Mouse (Mus musculus) midbrain, embryonic 11.5 days (tissue): ENCODE data around the gene Rptor. TPM values are rescaled to one million over a fixed set of nuclear protein-coding genes. Genes with fewer than 3 reads are reported as not detected.

Experiments used
- ATAC-seq: fragments of 200-750 bp; cut with Nextera tagmentation; 2 replicates; pipeline ENCODE4 v1.8.0; 2017; ENCODE audit warnings: moderate TSS enrichment, moderate library complexity; ENCODE audit not compliant: low FRiP score
- DNase-seq: peaks from one replicate; pipeline ENCODE4 v3.0.0; 2015; ENCODE audit warnings: low spot score; ENCODE audit errors: missing footprints
- H3K27ac ChIP-seq: fragments of 300-500 bp; sonication (generic); 2 replicates; pipeline ENCODE4 v1.5.1; 2014; ENCODE audit warnings: low read depth, low read length
- H3K27me3 ChIP-seq: fragments of 300-500 bp; sonication (generic); 2 replicates; pipeline ENCODE4 v1.6.1; 2014; ENCODE audit warnings: mild to moderate bottlenecking, low read length, moderate library complexity, mixed read lengths; ENCODE audit not compliant: control insufficient read depth, insufficient read depth
- H3K36me3 ChIP-seq: fragments of 300-500 bp; sonication (generic); 2 replicates; pipeline ENCODE4 v1.6.1; 2014; ENCODE audit warnings: mild to moderate bottlenecking, low read length, moderate library complexity, mixed read lengths; ENCODE audit not compliant: control insufficient read depth, insufficient read depth
- H3K4me1 ChIP-seq: fragments of 300-500 bp; sonication (generic); 2 replicates; pipeline ENCODE4 v1.6.1; 2014; ENCODE audit warnings: low read length; ENCODE audit not compliant: control insufficient read depth, insufficient read depth
- H3K4me2 ChIP-seq: fragments of 300-500 bp; sonication (generic); 2 replicates; pipeline ENCODE4 v1.6.1; 2014; ENCODE audit warnings: mild to moderate bottlenecking, moderate library complexity
- H3K4me3 ChIP-seq: fragments of 300-500 bp; sonication (generic); 2 replicates; pipeline ENCODE4 v1.5.1; 2014; ENCODE audit warnings: low read depth, low read length
- H3K9ac ChIP-seq: fragments of 300-500 bp; sonication (generic); 2 replicates; pipeline ENCODE4 v1.6.1; 2014; ENCODE audit warnings: low read length
- H3K9me3 ChIP-seq: fragments of 300-500 bp; sonication (generic); 2 replicates; pipeline ENCODE4 v1.6.1; 2016; ENCODE audit warnings: low read length; ENCODE audit not compliant: control insufficient read depth
- WGBS: fragments of 180-500 bp; shearing (Covaris S2); extraction: QIAGEN DNeasy Blood & Tissue Kit; methylation state at CpG from one replicate; pipeline ENCODE4 v1.1.7; 2014; 5-methylcytosine and 5-hydroxymethylcytosine counted together
- polyA plus RNA-seq: library from polyadenylated mRNA; unstranded; fragments of >200 nt; fragmentation: Nextera tagmentation; extraction: Ambion mirVana; gene quantifications from 2 replicates; pipeline ENCODE4 v1.2.1, GENCODE M21; 2014

Gene Rptor
- polyA plus RNA-seq, 1 experiment from 2014 or later, result 11.1 TPM

DNA sequence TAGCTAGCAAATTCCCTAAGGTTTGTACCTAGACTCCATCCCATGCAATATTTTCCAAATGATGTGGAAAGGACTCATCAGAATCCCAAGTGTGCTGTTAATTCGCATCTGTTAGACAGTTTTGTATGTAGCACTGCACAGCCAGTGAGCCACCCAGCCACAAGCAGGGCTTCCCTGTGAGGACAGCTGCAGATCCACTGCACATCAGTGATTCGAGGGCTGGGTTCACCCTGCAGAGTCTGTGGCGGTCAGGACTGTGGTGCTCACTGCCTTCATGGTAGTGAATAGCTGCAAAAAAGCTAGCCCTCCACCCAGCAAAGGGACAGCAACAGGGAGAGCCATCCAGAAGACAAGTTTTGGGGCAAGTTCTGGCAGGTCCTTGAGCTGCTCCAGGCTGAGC is 201.7 kb downstream of the Rptor start:
- ATAC-seq, result no peak
- no peak overlapping the region for H3K27ac ChIP-seq
- 90% methylated on average over 3 of the region's 3 CpGs for WGBS

DNA sequence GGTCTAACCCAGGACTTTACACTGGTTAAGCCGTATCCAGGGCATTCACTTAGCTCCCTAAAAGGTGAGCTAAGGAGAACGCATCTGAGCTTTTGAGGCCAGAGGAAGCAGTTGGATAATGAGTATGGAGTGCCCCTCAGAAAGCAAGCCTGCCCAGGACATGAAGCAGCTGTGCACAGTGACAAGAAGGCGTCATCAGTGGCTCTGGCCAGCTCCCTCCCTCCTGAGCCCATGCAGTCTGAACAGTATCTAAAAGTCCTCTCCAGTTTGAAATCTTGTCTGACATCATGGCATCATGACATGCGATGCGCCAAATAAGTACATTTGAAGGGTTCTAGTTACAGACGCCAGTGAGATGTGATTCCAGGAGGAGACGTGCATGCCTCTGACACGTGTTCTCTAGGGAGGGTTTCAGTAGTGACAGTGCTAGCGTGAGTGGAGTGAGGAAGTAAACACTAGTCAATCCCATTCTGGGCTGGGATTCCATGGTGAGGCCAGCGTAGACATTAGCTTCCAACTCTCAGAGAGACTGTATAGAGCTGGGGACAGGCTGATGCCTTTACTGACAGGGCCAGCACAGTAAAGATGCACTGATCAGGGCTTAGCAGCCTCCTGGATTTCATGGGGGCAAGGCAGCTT is 202.5 kb downstream of the Rptor start:
- Histone ChIP-seq H3K27ac (no peak overlapping the region), H3K27me3 (no peaks in the 10 kb centered on the region), H3K4me2 (no peak overlapping the region), H3K9me3 (no peaks in the 10 kb centered on the region), H3K9ac (no peak overlapping the region), H3K36me3 (no peaks in the 10 kb centered on the region), H3K4me1 (no peaks in the 10 kb centered on the region), H3K4me3 (no peak overlapping the region)
- 92% methylated on average over 10 of the region's 10 CpGs for WGBS
- DNase-seq, result no peak
- ATAC-seq, result no peak

More for the DNA sequence above, 201.7 kb downstream of the Rptor start:
- Histone ChIP-seq H3K36me3 (no peaks in the 10 kb centered on the region), H3K4me3 (no peak overlapping the region), H3K4me2 (no peak overlapping the region), H3K4me1 (no peaks in the 10 kb centered on the region), H3K27me3 (no peaks in the 10 kb centered on the region), H3K9me3 (no peaks in the 10 kb centered on the region), H3K9ac (no peak overlapping the region)
- DNase-seq, result no peak

DNA sequence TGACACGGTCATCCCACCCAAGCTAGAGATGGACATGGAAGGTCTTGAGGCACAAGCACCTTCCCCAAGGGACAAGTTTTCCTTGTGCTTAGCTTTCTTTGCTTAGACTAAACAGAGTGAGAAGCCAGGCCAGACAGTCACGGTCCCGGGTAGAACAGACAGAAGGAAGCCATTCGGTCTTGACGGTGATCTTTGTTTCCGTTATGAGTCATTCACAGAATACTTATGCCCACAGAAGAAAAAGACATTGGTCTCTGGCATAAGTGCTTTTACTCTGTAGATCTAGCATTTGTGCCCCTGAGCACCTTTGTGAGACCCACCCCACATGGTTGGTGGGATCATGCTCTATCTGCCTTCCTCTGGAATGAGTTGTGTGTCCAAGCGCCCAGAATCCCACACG is 203.8 kb downstream of the Rptor start:
- no peak overlapping the region for H3K27ac ChIP-seq
- H3K36me3 ChIP-seq, result no peaks in the 10 kb centered on the region
- no peak overlapping the region for H3K9ac ChIP-seq
- H3K4me2 ChIP-seq, result no peak overlapping the region
- 97% methylated on average over 8 of the region's 8 CpGs for WGBS
- H3K4me1 ChIP-seq, result no peaks in the 10 kb centered on the region
- no peaks in the 10 kb centered on the region for H3K9me3 ChIP-seq
- DNase-seq, result no peak
- H3K4me3 ChIP-seq, result no peak overlapping the region
- no peaks in the 10 kb centered on the region for H3K27me3 ChIP-seq
- ATAC-seq, result no peak

DNA sequence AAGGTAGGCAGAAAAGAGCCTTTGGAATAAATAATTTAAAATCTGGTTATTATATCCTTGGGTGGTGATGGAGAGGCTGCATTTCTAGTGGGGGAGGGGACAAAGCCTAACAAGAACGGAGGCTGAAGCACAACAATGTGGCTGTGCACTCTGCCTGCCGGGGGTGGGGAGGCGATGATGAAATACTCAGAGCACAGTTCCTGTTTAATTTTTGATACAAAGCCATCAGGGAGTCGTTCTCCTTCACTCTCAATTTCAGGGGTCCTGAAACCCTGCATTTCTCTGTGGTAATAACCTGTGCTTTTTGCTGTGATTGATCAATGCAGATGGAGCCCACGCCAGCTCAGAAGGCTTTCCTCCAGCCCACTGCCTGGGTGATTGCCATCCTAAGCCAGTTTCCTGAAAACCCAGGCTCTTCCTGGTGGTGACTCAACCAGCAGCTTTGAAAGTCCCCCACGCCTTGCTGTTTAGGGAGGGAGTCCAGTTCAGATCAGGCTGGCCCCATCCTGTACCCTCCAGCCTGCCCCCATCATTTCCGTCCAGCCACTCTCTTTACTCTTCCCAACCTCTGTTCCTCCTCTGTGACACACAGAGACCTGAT is 204.8 kb downstream of the Rptor start:
- Histone ChIP-seq H3K9me3 (no peaks in the 10 kb centered on the region), H3K27ac (no peak overlapping the region), H3K4me3 (no peak overlapping the region), H3K27me3 (no peaks in the 10 kb centered on the region), H3K9ac (no peak overlapping the region), H3K4me2 (no peak overlapping the region), H3K36me3 (0 out of 2 replicates have a peak, but pooled peaks cover 3% of the 10 kb centered on the region), H3K4me1 (no peaks in the 10 kb centered on the region)
- DNase-seq, result no peak
- no peak for ATAC-seq
- WGBS, result 79% methylated on average over 7 of the region's 7 CpGs

DNA sequence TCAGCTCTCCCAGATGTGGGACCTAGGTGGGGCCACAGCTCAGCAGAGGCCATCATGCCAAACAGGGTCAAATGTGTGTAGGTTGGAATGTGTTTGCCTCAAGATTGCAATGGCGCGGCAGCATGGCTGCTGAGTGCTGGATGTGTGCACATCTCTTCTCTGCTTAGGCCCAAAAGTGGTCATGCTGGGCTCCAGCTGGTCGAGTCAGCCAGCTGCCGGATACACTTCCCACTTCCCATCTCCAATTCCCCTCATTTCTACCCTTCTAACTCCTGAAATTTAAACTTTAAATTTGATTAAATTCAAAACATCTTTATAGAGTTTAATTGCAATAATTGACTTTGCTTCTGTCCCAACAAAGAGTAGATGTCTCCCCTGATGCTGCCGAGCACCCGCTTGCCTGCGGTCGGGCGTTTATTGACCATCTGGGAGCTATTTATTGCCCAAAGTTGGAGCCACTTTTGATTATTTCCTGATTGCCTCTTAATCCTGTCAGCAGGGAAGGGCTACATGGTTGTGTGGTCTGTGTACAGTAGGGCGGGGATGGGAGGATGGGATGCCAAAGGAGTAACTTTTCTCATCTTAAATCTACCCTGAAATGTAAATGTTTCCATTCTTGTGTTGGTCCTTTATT is 206.1 kb downstream of the Rptor start:
- no peak overlapping the region for H3K4me2 ChIP-seq
- H3K27me3 ChIP-seq, result no peaks in the 10 kb centered on the region
- H3K27ac ChIP-seq, result no peak overlapping the region
- H3K4me1 ChIP-seq, result no peaks in the 10 kb centered on the region
- H3K4me3 ChIP-seq, result no peak overlapping the region
- H3K9ac ChIP-seq, result no peak overlapping the region
- ATAC-seq, result no peak
- H3K9me3 ChIP-seq, result no peaks in the 10 kb centered on the region
- 0 out of 2 replicates have a peak, but pooled peaks cover 3% of the 10 kb centered on the region for H3K36me3 ChIP-seq
- no peak for DNase-seq
- 94% methylated on average over 10 of the region's 10 CpGs for WGBS

DNA sequence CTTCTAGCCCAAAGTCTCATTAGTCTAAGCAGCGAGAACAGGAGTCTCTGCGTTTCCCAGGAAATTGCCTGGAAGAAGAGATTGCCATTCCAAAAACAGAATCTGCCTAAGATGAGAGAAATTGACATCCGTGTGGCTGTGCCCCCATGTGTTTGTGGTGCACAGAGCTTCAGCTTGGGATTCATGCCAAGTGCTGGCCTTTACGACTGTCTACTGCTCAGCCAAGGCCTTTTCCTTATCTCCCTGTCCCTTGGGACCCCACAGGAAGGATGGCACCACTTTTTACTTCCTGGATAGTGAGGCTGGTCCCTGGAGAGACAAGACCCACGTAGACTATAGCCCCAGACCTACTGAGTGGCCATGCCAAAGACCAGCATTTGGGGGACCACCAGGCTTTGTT is 206.6 kb downstream of the Rptor start:
- Histone ChIP-seq H3K4me2 (no peak overlapping the region), H3K27me3 (no peaks in the 10 kb centered on the region), H3K27ac (no peak overlapping the region), H3K4me3 (no peak overlapping the region), H3K9ac (no peak overlapping the region), H3K36me3 (0 out of 2 replicates have a peak, but pooled peaks cover 3% of the 10 kb centered on the region), H3K4me1 (no peaks in the 10 kb centered on the region), H3K9me3 (no peaks in the 10 kb centered on the region)
- 91% methylated on average over 5 of the region's 5 CpGs for WGBS
- ATAC-seq (no peak), DNase-seq (no peak)

DNA sequence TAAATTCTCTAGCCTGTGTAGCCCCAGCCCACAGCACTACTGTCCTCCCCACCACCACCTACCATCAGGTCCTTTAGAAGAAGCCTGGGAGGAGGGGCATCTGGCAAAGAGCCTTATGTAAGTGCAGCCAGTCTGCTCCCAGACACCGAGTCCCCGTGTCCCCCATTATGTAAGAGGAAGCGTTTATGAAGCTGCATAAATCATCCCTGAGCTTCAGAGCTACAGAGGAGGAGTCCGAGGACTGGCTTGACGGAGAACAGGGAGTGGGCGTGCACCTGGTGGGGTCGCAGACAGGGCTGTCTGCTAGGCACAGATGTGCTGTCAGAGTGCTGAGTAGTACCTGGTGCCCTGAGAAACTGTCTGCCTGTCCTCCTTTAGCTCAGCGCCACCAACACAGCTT is 208.3 kb downstream of the Rptor start:
- Histone ChIP-seq H3K4me3 (no peak overlapping the region), H3K4me1 (no peaks in the 10 kb centered on the region), H3K9ac (no peak overlapping the region), H3K27me3 (no peaks in the 10 kb centered on the region), H3K9me3 (no peaks in the 10 kb centered on the region), H3K4me2 (no peak overlapping the region), H3K36me3 (0 out of 2 replicates have a peak, but pooled peaks cover 3% of the 10 kb centered on the region), H3K27ac (no peak overlapping the region)
- DNase-seq (no peak), ATAC-seq (no peak)
- 93% methylated on average over 8 of the region's 8 CpGs for WGBS

DNA sequence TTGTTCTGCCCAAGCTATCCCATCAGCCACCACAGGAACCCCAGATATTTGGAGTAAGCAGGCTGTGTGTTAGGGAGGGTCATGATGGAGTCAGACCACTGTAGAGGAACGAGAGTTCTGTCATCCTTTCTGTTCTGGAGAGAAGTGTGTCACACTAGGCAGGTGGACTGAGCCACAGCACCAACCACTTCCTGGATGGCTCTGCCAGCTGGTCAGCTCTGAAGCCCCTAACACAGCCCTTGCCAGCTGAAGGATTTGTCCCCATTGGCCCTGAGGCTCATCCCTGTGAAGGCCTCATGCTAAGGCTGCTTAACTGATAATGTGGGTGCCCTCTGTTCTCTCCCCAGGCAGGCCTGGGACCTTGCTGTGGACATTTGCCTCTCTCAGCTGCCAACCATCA is 208.9 kb downstream of the Rptor start:
- H3K27ac ChIP-seq, result no peak overlapping the region
- ATAC-seq, result no peak
- 100% methylated on average over 1 of the region's 1 CpGs for WGBS

DNA sequence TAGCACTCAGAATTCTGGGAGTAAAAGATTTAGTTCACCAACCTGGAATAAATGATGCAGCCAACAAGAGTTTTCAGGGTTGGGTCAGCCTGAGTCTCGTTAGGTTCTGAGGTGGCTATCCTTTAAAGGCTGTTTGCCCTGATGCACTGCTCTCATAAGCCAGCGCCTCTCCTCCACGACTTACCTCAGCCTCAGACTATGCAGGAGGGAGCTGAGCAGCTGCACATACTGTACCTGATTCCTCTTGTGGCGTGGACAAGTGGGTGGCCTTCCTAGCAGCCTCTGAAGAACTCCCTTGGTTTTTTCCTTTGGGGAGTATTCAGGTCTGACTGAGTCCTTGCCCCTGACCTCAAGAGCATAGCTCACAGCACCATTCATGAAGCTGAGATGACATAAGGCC is 209.4 kb downstream of the Rptor start:
- Histone ChIP-seq H3K4me1 (no peaks in the 10 kb centered on the region), H3K4me3 (no peak overlapping the region), H3K9ac (no peak overlapping the region), H3K36me3 (0 out of 2 replicates have a peak, but pooled peaks cover 3% of the 10 kb centered on the region), H3K4me2 (no peak overlapping the region), H3K27me3 (no peaks in the 10 kb centered on the region), H3K9me3 (no peaks in the 10 kb centered on the region), H3K27ac (no peak overlapping the region)
- ATAC-seq (no peak), DNase-seq (no peak)
- WGBS, result 92% methylated on average over 4 of the region's 4 CpGs

More for the DNA sequence above, 208.9 kb downstream of the Rptor start:
- no peaks in the 10 kb centered on the region for H3K9me3 ChIP-seq
- DNase-seq, result no peak
- H3K4me3 ChIP-seq, result no peak overlapping the region
- H3K4me2 ChIP-seq, result no peak overlapping the region
- no peaks in the 10 kb centered on the region for H3K4me1 ChIP-seq
- no peaks in the 10 kb centered on the region for H3K27me3 ChIP-seq
- 0 out of 2 replicates have a peak, but pooled peaks cover 3% of the 10 kb centered on the region for H3K36me3 ChIP-seq
- no peak overlapping the region for H3K9ac ChIP-seq
